Mouse (Mus musculus): ENCODE data around the gene Caap1. TPM values are rescaled to one million over a fixed set of nuclear protein-coding genes. Genes with fewer than 3 reads are reported as not detected.

Gene Caap1
- polyA plus RNA-seq (2012; rRNA removed), result 12.3 and 14.5 TPM in 2 replicates

GRCm38 (mm10) chr4:94556265-94557054, at the start of gene Caap1, which contains the start of gene Gm10306:
Caap1 (minus strand) TSS chr4:94556796.
Gm10306 (plus strand) TSS chr4:94556546.

GRCm38 (mm10) chr4:94603031-94603629, 46.5 kb upstream of the Caap1 start, which contains the start of gene Plaa:
Plaa (minus strand) TSS chr4:94603244.

Other genes starting within 250 kb of the Caap1 start
- not detected in 2 replicates for gene Gm10306, start 250 bp downstream of the Caap1 start, polyA plus RNA-seq (2012; rRNA removed)
- gene Plaa, start 46.4 kb upstream of the Caap1 start, polyA plus RNA-seq (2012; rRNA removed), result 47.2 and 50.5 TPM in 2 replicates
- 13.8 and 15.6 TPM in 2 replicates for gene Ift74, start 57.7 kb upstream of the Caap1 start, polyA plus RNA-seq (2012; rRNA removed)
- gene Lrrc19, start 93.3 kb upstream of the Caap1 start, polyA plus RNA-seq (2012; rRNA removed), result not detected in 2 replicates
- 6.9 and 7.2 TPM in 2 replicates for gene Tek, start 182.5 kb upstream of the Caap1 start, polyA plus RNA-seq (2012; rRNA removed)

Measured in central nervous system, embryonic 18 days (tissue).